Mouse (Mus musculus) kidney, adult 2 months (tissue): ENCODE measurements around the gene Htra2.

Source experiments
- CTCF ChIP-seq: fragments of 200-500 bp; conservative IDR thresholded peaks from 2 replicates; pipeline ENCODE4 v1.5.1; 2011; ENCODE audit warnings: low read depth, mild to moderate bottlenecking, control low read depth, low read length, moderate library complexity, mixed read lengths; ENCODE audit not compliant: insufficient read depth, insufficient read length
- POLR2A ChIP-seq: fragments of 200-500 bp; IDR thresholded peaks from one replicate; pipeline ENCODE4 v1.6.1; 2011; ENCODE audit warnings: low read depth, low read length, control low read depth

DNA sequence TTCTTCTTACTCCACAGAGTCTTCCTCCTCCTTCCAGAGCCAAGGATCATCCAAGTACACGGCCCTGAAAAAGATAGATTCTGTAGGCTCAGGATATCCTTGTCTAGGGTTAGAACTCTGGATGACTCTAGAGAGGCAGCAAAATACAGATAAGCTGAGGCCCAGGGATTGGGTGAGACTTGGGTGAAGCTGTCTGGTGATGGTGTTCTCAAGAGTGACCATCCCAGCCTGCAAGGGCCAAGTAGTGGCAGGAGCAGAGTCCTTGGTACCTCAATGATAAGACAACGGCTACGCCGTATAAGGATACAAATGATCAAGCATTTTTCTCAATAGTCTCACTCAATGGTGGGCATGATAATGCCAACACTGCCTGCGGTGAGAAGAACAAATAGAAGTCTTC, 51.2 kb downstream of the Htra2 start:
- TF ChIP-seq POLR2A (no peak), CTCF (no peak)
